Mouse (Mus musculus) heart, embryonic 16.5 days (tissue): Measurements from ENCODE around the gene Hist1h2bb. TPM values are rescaled to one million over a fixed set of nuclear protein-coding genes. Genes with fewer than 3 reads are reported as not detected.
"Not testable (repeated sequence)": the region's sequence is repeated elsewhere in the genome, so short reads cannot be mapped to it uniquely, and the experiment has no call there.

Experiments used
- ATAC-seq: fragments of 200-750 bp; cut with Nextera tagmentation; replicated peaks from 2 replicates; pipeline ENCODE4 v1.8.0; 2017; ENCODE audit warnings: moderate number of reproducible peaks; ENCODE audit not compliant: insufficient read depth, low FRiP score; ENCODE audit errors: extremely low read depth
- H3K27ac ChIP-seq: fragments of 300-500 bp; sonication (generic); 2 replicates; pipeline ENCODE4 v1.5.1; 2014; ENCODE audit warnings: mild to moderate bottlenecking, low read length, control low read depth, moderate library complexity
- H3K27me3 ChIP-seq: fragments of 300-500 bp; sonication (generic); 2 replicates; pipeline ENCODE4 v1.6.1; 2014; ENCODE audit warnings: low read length, mixed read lengths; ENCODE audit not compliant: control insufficient read depth, insufficient read depth
- H3K36me3 ChIP-seq: fragments of 300-500 bp; sonication (generic); 2 replicates; pipeline ENCODE4 v1.6.1; 2014; ENCODE audit not compliant: control insufficient read depth, insufficient read depth
- H3K4me1 ChIP-seq: fragments of 300-500 bp; sonication (generic); 2 replicates; pipeline ENCODE4 v1.6.1; 2014; ENCODE audit warnings: low read length, mixed read lengths; ENCODE audit not compliant: control insufficient read depth, insufficient read depth
- H3K4me2 ChIP-seq: fragments of 300-500 bp; sonication (generic); 2 replicates; pipeline ENCODE4 v1.6.1; 2014; ENCODE audit warnings: low read depth, mild to moderate bottlenecking, control low read depth, low read length
- H3K4me3 ChIP-seq: fragments of 300-500 bp; sonication (generic); 2 replicates; pipeline ENCODE4 v1.5.1; 2014; ENCODE audit warnings: mild to moderate bottlenecking, control low read depth, low read length
- H3K9ac ChIP-seq: fragments of 300-500 bp; sonication (generic); 2 replicates; pipeline ENCODE4 v1.6.1; 2014; ENCODE audit warnings: low read length, control low read depth
- H3K9me3 ChIP-seq: fragments of 300-500 bp; sonication (generic); replicated peaks from 2 replicates; pipeline ENCODE4 v1.6.1; 2016; ENCODE audit warnings: low read length; ENCODE audit not compliant: control insufficient read depth
- WGBS: fragments of 180-500 bp; shearing (Covaris S2); extraction: QIAGEN DNeasy Blood & Tissue Kit; methylation state at CpG from one replicate; pipeline ENCODE4 v1.1.7; 2014; 5-methylcytosine and 5-hydroxymethylcytosine counted together
- polyA plus RNA-seq: library from polyadenylated mRNA; unstranded; fragments of >200 nt; fragmentation: Nextera tagmentation; extraction: Ambion mirVana; gene quantifications from 2 replicates; pipeline ENCODE4 v1.2.1, GENCODE M21; 2015

Hist1h2bb gene
- polyA plus RNA-seq, 1 experiment from 2014 or later = 0.98 TPM

DNA sequence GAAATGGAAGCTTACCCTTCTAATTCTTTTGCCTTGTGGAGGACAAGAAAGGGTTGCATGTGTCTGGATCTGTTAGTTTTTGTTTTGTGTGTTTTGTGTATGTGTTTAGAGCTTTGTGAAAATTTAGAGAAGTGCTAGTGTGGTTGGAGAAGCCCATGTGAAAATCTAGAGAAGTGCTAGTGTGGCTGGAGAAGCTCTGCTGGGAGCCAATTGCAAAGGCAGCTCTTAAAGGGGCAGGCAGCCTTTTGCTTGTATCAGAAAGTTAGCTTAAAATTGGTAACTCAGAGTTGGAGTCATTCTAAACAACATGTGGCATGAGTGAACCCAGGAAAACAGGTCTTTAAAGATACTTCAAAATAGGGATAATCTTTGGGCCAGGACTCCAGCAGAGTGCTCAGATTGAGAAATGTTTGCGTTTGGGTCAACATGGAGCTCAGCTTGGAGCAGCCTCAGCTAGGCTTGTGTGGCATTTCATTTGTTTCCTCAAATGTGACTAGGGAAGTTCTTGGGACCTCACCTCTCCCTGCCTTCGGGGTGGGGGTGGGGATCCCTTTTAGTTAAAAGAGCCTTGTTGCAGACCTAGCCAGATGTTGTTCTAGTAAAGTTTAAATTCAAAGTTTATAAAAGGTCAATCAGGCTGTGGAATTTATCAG, 28.8 kb upstream of the Hist1h2bb start:
- WGBS = 29% methylated on average over 2 of the region's 2 CpGs

DNA sequence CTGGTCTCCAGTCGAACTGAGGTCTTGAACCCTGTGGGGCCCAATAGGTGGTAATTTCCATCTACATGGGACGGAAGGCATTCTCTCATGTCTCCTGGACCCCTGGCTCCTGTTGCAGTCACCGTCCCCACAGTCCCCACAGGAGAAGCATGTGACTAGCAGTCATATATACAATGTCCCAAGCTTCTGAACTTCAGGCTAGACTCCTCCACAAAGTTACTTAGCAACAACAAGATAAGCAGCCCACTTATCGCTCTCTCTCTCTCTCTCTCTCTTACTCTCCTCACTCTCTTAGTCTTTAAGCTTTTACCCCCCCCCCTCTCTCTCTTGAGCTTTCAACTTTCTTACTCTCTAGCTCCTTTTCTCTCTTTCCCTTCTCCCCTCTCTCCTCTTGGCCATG, 22.3 kb upstream of the Hist1h2bb start:
- H3K27ac ChIP-seq = no peak overlapping the region
- H3K9ac ChIP-seq = no peak overlapping the region
- ATAC-seq = no peak
- no peaks in the 10 kb centered on the region for H3K36me3 ChIP-seq
- H3K4me2 ChIP-seq = no peak overlapping the region
- H3K4me1 ChIP-seq = peaks cover 2% of the 10 kb centered on the region
- H3K27me3 ChIP-seq = no peaks in the 10 kb centered on the region
- 48% methylated on average over 4 of the region's 4 CpGs for WGBS
- H3K4me3 ChIP-seq = no peak overlapping the region
- H3K9me3 ChIP-seq = no peaks in the 10 kb centered on the region

More for the DNA sequence above, 28.8 kb upstream of the Hist1h2bb start:
- H3K9ac ChIP-seq, H3K4me2 ChIP-seq, H3K36me3 ChIP-seq, H3K9me3 ChIP-seq, H3K27me3 ChIP-seq, H3K4me1 ChIP-seq, H3K4me3 ChIP-seq, ATAC-seq, H3K27ac ChIP-seq: not testable (repeated sequence)

DNA sequence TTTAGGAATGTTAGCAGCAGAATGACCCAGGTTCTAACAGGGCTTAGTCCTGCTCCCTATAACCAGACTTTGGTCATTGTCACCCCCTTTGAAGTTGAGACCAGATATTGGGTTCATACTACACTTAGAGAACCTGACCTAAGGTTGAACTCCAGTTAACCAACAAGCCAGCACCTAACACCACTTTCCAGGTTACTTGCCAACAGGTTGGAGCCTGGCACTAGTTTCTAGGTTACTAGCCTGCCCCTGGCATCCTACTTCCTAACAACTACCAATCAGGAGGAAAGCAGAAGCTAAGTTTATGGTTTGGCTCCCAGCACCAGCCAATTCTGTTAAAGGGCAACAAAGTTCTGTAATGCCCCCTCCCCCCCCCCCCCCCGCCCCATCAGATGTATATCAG, 21.3 kb upstream of the Hist1h2bb start:
- H3K9ac ChIP-seq = no peak overlapping the region
- H3K4me3 ChIP-seq = no peak overlapping the region
- no peaks in the 10 kb centered on the region for H3K27me3 ChIP-seq
- ATAC-seq = no peak
- no peaks in the 10 kb centered on the region for H3K36me3 ChIP-seq
- WGBS = no CpG with 5 or more reads among the region's 1 CpGs
- peaks cover 2% of the 10 kb centered on the region for H3K4me1 ChIP-seq
- H3K9me3 ChIP-seq = no peaks in the 10 kb centered on the region
- H3K27ac ChIP-seq = no peak overlapping the region
- no peak overlapping the region for H3K4me2 ChIP-seq

DNA sequence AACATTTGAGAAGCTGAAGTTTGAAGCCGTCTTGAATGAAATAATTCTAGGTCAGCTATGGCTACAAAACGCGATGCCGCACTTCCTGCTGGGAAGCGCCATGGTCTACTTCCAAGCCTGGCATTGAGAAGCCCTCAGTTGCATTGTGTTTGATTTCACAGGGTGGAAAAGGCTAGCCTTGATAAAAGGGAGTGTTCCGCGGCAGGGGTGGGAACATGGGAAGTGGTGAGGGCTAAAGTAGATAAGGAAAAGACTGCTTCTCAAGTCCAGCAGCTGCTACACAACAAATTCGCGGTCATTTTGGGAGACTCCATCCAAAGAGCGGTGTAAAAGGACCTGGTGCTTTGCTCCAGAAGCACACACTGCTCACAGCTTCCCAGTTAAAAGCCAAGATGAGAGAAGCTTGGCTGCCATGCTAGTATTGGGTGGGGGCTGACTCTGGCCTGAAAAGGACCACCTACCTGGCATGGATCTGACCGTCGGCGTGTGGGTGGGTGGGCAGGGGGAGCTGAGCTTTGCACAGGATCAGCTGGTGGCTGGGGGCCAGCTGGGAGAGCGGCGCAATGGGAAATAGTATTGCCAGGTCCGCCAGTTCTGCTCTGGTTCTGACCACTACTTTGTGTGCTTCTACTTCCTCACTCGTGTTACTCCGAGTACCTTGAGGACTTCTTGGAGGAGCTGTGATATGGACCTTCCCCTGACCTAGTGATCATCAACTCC, 17.9 kb upstream of the Hist1h2bb start:
- no peaks in the 10 kb centered on the region for H3K9me3 ChIP-seq
- H3K27me3 ChIP-seq = no peaks in the 10 kb centered on the region
- ATAC-seq = no peak
- no peak overlapping the region for H3K4me2 ChIP-seq
- no peak overlapping the region for H3K27ac ChIP-seq
- no peak overlapping the region for H3K4me3 ChIP-seq
- H3K4me1 ChIP-seq = peaks cover 2% of the 10 kb centered on the region
- H3K36me3 ChIP-seq = no peaks in the 10 kb centered on the region
- 70% methylated on average over 18 of the region's 18 CpGs for WGBS
- H3K9ac ChIP-seq = no peak overlapping the region

DNA sequence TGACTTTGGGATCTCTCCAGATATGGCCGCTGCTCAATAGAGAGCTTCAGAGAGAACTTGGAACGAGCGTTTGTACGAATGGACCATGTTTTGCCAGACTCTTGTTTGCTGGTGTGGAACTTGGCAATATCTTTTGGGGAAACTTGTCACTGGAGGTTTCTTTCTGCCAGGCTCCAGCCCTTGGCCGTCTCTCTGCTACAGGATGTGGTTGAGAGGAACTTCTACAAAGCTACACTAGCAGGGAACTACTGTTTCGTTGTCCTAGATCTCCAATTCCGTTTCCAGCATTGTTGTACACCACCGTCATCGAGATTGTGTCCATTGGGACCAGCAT, 17.4 kb upstream of the Hist1h2bb start:
- no peak for ATAC-seq
- no peak overlapping the region for H3K9ac ChIP-seq
- no peak overlapping the region for H3K4me3 ChIP-seq
- H3K4me2 ChIP-seq = no peak overlapping the region
- H3K27ac ChIP-seq = no peak overlapping the region
- no peaks in the 10 kb centered on the region for H3K9me3 ChIP-seq
- no peaks in the 10 kb centered on the region for H3K27me3 ChIP-seq
- 85% methylated on average over 9 of the region's 9 CpGs for WGBS
- peaks cover under 1% of the 10 kb centered on the region for H3K4me1 ChIP-seq
- H3K36me3 ChIP-seq = no peaks in the 10 kb centered on the region

DNA sequence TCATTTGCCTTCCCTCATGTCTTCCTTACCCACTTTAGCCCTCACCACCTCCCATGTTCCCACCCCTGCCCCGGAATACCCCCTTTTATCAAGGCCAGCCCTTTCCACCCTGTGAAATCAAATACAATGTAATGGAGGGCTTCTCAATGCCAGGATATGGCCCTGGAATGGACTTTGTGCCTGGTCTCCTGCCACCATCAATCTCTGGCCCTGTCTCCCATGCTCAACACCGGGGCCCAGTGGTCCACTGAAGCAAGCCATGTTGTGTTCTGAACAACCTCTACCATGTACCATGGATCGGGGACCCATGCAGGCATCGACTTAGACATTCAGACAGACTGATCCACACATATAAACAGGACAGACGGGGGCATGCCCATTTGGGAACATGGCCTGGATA, 16.8 kb upstream of the Hist1h2bb start:
- Histone ChIP-seq H3K4me2 (no peak overlapping the region), H3K4me3 (no peak overlapping the region), H3K27me3 (no peaks in the 10 kb centered on the region), H3K36me3 (no peaks in the 10 kb centered on the region), H3K9ac (no peak overlapping the region), H3K9me3 (no peaks in the 10 kb centered on the region), H3K27ac (no peak overlapping the region), H3K4me1 (no peaks in the 10 kb centered on the region; the same call in 1 of the 2 replicates)
- no peak for ATAC-seq
- WGBS = 93% methylated on average over 5 of the region's 5 CpGs

DNA sequence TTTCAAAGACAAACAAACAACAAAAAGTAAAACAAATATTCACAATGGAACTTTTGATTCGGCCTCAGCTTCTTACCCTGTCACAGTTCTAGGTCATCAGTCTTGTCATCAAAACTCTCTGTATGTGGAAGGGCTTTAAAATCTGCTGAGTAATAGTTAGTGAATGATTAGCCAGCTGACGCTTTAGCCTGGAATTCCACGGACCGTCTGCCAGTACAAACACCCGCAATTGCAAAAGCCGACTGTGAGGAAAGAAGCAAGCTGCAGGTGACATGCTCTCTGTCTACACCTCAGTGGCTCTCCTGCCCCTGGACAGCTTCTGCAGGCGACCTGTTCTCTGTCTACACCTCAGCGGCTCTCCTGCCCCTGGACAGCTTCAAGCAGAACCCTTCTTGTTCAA, 16.1 kb upstream of the Hist1h2bb start:
- no peak for ATAC-seq
- WGBS = 16% methylated on average over 8 of the region's 8 CpGs
- no peaks in the 10 kb centered on the region for H3K4me1 ChIP-seq
- no peaks in the 10 kb centered on the region for H3K9me3 ChIP-seq
- H3K27ac ChIP-seq = no peak overlapping the region
- H3K4me2 ChIP-seq = no peak overlapping the region; the same call in 1 of the 2 replicates
- no peak overlapping the region for H3K9ac ChIP-seq
- no peaks in the 10 kb centered on the region for H3K27me3 ChIP-seq
- H3K4me3 ChIP-seq = no peak overlapping the region
- no peaks in the 10 kb centered on the region for H3K36me3 ChIP-seq

DNA sequence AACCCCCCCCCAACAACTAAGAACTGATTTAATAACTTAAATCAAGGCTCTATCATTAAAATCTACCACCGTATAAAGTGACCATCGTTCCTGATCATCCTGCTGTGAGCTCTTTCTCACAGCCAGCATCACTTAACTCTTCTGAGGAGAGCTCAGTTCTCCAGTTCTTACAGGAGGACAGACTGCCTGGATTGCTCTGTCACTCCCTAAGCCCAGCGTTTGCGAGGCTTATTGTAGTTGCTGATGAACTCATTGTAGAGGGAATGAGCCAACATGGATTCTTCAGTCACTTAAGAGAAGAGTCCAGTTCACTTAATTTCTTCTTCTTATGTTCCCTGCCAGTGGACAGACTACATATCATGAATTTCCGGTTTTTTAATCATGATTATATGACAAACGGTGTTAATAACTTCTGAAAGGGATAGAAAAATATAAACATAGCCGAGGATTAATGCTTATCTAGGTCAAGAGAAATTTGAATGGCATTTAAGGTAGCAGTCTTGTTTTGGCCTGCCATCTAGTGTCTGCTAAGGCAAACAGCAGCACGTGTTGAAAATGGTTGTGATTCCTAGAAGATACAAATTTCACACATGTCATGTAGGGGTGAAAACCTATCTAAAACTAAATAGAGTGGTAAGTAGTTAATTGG, 14.3 kb upstream of the Hist1h2bb start:
- no peak overlapping the region for H3K27ac ChIP-seq
- no peaks in the 10 kb centered on the region for H3K36me3 ChIP-seq
- whole genome bisulfite sequencing = 22% methylated on average over 8 of the region's 8 CpGs
- no peak overlapping the region for H3K4me3 ChIP-seq
- H3K4me1 ChIP-seq = no peaks in the 10 kb centered on the region
- no peaks in the 10 kb centered on the region for H3K27me3 ChIP-seq
- no peak overlapping the region for H3K4me2 ChIP-seq
- no peak for ATAC-seq
- no peaks in the 10 kb centered on the region for H3K9me3 ChIP-seq
- H3K9ac ChIP-seq = no peak overlapping the region

DNA sequence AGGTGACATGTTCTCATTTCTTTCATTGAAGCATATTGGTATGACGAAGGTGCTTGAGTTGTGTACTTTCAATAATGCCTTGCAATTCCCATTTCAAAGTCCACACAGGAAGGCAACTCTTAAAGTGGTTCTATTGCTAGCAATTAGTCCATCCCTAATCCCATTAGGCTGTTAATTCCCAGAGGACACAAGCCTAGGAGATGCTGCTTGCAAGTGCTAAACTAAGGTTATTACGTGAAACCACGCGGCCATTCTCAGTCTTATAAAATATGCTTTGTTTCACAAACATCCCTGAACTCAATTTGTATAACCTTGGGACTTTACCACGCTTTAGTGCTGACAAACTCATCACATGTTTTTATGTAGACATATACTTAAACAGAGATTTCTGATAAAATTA, 9.4 kb upstream of the Hist1h2bb start:
- 90% methylated on average over 5 of the region's 5 CpGs for WGBS
- Histone ChIP-seq H3K36me3 (no peaks in the 10 kb centered on the region), H3K27ac (no peak overlapping the region), H3K4me1 (peaks cover 15% of the 10 kb centered on the region), H3K9me3 (no peaks in the 10 kb centered on the region), H3K9ac (no peak overlapping the region), H3K27me3 (no peaks in the 10 kb centered on the region), H3K4me3 (no peak overlapping the region), H3K4me2 (no peak overlapping the region)
- no peak for ATAC-seq
